Mouse (Mus musculus): ENCODE data around the gene Rybp.

Rybp gene

DNA sequence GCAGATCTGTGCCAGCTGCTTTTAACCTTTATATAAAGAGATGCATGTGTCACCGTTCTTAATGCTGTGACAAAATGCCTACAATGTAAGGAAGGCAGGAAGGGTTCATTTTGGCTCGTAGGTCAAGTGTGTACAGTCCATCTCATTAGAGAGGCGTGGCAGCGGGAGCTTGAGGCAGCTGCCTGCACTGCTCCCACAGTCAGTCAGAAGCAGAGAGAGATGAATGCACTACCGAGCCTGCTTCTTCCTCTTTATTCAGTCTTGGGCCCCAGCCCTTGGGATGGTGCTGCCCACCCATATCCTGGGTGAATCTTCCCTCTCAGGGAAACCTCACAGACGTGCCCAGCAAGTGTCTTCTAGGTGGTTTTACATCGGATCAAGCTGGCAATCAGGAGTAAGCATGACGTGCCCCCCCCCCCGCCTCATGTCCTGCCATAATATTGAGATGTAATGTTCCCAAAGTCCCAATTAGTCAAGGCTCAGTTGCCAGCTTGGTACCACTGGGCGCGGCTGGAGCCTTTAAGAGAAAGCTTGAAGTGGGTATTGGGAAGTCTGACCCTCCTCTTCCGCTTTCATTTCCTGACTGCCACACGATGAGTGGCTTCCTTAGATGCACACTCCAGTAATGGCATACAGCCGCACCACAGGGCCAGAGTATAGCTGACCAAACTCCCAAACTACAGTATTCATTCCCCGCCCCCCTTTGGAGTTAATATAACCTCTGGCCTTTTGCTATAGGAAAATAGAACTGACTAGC, 96.3 kb downstream of the Rybp start:
- DNase-seq (ENCODE audit: low read depth, low spot score), result no peak

DNA sequence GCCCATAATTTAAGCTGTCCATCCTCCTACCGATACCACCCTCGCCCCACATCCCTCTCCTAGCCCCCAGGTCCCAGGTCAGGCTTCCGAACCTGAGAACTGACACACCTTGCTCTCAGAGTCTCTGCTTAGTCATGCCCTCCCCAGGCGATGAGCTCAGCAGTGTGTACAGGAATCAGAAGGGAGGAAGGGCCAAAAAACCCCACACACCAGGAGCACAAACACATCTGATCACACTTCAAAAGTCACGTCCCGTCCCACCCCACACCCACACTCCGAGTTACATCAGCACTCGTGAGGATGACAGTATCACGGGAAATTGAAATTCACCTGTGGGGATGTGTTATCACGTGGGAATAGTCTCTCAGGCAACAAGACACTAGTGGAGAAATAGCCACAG, 97.0 kb downstream of the Rybp start:
- DNase-seq (ENCODE audit: low read depth, low spot score), result no peak

DNA sequence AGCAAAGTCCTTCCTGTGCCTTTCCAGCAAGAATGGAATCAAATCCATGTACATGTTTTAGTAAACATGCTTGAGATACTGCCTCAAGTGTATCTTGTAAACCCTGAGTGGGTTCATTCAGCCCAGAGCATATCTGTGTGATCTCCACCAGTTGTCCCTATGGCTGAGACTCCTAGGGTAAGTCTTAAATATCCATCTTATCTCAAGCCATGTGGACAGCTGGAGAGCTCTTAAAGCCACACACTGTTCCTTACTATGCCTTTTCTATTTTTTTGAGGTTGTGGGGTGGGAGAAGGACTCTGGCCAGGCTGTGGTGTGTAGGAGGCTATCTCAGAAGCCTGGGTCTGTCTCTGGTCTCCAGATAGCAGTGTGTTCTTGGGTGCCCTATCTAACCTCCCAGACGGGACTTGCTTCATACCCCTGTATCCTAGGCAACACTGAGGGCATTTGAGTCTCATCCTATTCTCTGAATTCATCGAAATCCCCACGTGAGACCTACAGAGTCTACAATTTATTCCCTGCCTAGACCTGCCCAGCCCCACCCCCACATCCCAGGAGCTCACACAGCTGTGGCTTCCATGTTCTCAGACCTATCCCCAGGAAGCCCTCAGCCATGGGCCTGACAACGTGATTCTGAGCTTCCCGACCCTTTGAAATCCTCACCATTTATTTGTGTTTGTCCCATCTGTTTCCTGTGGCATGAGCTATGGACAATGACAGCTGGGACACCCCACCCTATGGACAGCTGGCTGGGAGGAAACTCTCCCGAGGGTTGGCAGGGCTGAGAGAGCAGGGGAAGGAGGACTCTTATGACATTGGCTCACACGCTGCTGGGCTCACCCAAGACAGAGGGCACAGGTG, 98.2 kb downstream of the Rybp start:
- no peak for DNase-seq (ENCODE audit: low read depth, low spot score)

DNA sequence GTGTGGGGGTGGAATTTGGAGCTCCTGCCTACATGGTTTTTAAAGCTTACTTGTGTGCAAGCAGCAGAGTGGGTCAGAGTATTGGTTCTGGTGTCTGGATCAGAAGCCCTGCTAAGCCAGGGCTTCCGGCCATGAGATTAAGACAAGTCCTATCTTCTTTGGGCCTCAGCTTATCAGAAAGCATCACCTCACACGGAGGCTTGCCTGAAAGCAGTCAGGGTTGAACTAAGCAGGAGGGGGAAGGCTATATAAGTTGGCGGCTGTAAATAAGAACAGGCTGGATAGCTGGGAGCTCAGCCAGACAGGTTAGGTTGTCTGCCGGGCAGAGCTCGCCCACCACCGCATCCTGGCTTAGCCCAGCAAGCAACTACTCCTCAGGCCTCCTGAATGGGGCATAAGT, 99.5 kb downstream of the Rybp start:
- no peak for DNase-seq (ENCODE audit: low read depth, low spot score)

DNA sequence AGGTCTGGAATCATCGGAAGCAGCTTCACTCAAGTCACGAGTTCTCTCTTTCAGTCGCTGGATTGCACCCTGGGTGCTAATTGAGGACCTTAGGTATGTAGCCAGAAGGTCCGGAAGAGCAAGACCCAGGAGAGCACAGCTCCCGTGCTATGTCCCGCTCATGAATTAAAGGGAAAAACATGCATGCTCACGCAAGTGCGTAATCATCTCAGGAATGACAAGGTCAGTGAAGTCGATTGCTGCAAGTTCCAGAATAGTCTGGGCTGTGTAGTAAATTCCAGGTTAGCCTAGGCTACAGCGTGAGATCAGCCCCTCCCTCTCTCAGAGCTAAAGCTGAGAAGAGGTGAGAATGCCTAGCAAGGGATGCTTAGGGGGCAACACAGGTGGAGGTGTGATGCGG, 100.5 kb downstream of the Rybp start:
- no peak for DNase-seq (ENCODE audit: low read depth, low spot score)

DNA sequence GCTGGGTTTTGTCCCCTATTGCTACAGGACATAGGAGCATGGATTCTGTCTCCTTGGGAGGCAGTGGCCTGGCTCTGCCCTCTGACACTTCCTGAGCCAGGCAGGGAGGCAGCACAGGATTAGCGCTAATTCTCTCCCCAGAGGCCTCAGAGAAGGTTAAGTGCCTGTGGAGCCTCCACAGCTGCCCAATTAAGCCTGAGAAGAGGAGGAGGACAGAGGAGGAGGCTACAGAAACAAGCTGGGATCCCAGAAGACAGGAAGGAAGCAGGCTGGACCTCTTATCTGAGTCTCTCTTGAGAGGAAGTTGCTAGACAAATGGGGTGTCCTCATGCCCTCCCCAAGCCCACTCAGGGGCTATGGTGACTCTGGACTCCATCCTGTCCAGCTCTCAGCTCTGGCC, 101.8 kb downstream of the Rybp start:
- DNase-seq (ENCODE audit: low read depth, low spot score), result no peak

DNA sequence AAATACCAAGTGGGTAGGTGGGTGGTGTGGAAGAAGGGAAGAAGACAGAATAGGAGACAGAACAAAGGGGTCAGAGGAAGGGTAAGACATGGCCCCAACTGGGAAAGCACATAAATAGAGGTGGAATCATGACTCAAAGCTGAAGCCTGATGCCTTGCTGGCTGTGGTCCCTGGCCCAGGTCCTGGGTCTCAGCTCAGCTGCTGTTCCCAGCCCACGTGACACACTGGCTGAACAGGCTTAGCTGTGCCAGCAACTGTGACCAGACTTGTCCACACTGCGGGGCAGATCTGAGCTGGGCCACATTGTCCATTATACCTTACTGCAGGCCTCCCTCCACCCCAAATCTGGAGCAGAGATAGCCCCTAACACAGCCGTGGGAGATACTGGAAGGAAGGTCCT, 103.9 kb downstream of the Rybp start:
- no peak for DNase-seq (ENCODE audit: low read depth, low spot score)

DNA sequence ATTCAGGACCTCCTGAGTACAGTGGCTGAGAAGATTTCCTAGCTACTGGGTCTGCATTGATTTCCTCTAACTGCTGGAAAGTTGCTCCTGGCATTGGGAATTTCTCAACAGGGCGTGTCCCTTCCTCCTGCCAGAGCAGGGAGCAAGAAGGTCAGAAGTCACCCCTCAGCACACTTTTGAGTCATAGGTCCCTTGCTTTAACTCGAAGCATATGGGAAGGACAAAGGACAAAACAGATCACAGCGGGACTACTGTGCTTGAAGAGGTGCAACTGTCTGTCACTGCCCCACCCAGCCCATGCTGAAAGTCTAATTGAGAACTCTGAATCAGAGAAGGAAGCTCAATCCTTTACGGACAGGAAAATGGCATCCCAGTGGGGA, 106.4 kb downstream of the Rybp start:
- DNase-seq (ENCODE audit: low read depth, low spot score), result no peak

DNA sequence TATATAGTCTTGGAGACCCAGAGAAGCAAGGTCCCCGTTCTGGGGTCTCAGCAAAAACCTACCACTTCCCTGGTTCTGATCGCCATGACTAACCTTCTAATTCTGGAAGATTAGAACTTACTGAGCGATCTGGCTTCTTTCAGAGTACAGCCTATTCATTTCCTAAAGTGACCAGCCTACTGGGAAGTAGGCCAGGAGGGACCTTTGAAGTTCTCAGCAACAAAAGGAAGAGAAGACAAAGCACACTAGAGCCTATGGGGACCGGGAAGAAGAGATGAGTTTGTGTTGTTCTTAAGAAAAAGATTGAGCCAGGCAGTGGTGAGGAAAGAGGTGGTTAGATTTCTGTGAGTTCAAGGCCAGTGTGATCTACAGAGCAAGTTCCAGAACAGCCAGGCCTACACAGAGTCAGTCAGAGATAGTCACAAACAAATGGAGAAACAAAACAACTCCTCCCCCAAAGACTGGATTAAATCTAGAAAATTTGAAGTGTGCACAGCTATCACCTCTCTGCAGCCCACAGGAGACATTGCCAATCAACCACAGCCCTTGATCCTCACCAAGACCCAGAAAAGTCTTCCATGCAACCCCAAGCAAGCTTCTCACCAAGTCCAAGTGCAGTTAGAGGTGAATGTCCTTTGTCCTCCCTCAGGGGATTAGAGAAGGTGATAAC, 106.9 kb downstream of the Rybp start:
- DNase-seq (ENCODE audit: low read depth, low spot score), result no peak

DNA sequence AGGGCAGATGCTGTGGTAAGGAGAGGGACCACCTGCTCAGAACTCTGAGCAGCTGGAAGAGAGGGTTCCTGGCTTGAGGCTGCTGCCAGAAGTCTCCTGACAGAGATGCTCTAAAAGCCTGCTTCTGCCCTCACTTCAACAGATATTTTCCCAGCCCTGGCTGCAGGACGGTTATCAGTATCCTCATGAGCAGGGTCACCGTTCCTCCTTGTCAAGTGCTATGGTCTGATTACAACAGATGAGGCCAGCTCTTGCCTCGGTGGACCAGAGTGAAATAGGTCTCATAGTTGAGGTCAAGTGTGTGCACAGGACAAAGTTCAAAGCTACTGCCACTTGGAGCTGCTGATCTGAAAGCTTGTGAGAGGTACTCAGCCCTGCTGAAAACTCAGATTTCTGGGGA, 108.5 kb downstream of the Rybp start:
- no peak for DNase-seq (ENCODE audit: low read depth, low spot score)

Data from retina, postnatal 7 days (tissue).